Mouse (Mus musculus) gastrocnemius, postnatal 14 days (tissue): ENCODE data around the gene Ttc39d. TPM values are rescaled to one million over a fixed set of nuclear protein-coding genes. Genes with fewer than 3 reads are reported as not detected.
A peak's percentile ranks its signal among the peaks of the same experiment; 100 is the strongest.
"Not testable (repeated sequence)": the region's sequence is repeated elsewhere in the genome, so short reads cannot be mapped to it uniquely, and the experiment has no call there.

Experiments
- DNase-seq: peaks from one replicate; pipeline ENCODE4 v3.0.0; 2021; ENCODE audit warnings: mixed read lengths
- intact Hi-C: fragments of 180-260 bp; cut with DNase I; formaldehyde crosslinking; loops from one replicate; pipeline ENCODE4 v1.15.1; 2025; ENCODE audit warnings: low total_unique reads
- long read RNA-seq, 2 experiments: library from polyadenylated mRNA; stranded (forward); transcript quantifications; one replicate each; pipeline ENCODE4 v2.0.0; 2021
- total RNA-seq, 2 experiments: library from RNA; stranded (reverse); gene quantifications; 2 replicates each; pipeline ENCODE4 v1.2.3; 2021

Gene Ttc39d
- under 1 TPM in 1 of 2 experiments, not detected in 1; 0.16 TPM for total RNA-seq
- long read RNA-seq, experiment 1, result 0 reads
- long read RNA-seq, experiment 2, result 0 reads

DNA sequence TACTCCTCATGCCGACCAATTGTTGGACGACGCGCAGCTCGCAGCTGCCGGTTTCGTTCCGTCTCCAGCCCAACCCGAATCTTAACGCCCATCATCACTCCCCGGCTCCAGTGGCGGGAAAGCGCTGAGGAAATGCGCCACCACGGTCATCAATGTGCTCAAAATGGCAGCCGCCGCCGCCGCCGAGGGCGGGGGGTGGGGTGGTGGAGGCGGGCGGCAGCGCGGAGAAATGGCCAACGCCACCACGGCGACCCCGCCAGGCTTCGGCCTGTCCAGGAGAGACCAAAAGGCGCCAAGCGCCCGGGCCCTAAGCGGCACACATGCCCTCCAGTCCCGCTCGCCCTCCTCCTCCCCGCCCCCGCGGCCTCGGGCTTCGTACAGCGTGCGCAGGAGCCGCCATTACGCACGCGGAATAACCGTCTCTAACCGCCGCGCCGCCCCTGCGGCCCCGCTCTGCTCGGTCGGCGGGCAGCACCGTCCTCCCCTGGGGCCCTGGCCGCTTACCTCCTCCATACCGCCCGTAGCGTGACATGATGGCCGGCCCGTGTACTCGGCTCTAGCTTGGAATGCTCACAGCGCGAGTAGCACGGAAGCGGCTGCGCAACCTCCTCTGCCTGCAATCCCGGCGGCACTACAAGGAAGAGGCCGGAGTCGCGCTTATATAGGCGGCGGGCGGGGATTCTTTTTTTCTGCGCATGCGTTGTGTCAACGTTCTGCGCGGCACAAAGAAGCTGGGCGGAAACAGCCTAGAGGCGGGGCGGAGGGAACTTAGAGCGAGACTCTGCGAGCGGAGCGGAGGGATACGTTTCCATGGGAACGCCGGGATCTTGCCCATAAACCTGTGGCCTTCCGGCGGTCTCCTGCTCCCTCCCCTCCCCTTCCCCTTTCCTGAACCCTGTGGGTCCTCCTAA, at the start of gene Ttc39d, which contains the start of gene Srsf7:
Ttc39d (plus strand) TSS at position 790 of the 911 bp plus-strand sequence.
Srsf7 (minus strand) TSS at position 637 of the 911 bp plus-strand sequence.
- intact Hi-C loops, result no loop called here

DNA sequence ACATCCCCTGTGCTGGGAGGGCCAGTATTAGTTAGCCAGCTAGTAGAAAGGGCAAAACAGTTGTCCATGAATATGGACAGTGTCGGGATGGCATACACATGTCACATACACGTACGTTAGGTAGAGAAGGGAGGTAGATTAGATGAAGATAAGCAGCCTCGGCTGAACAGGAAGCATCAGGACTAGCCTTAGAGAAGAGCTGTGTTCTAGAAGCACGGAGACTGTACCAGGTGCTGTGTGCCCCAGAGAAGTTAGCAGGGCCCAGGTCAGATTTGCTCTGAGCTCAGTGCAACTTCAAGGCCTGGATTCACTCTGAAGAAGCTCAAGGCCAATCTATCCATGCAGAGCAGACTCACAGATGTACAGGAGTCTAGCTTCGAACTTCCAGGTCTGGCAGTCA, 49.8 kb upstream of the Ttc39d start:
- intact Hi-C loops, result no loop called here
- no peak for DNase-seq

More for the DNA sequence above, at the start of gene Ttc39d, which contains the start of gene Srsf7:
- peak; percentile 98 for DNase-seq

DNA sequence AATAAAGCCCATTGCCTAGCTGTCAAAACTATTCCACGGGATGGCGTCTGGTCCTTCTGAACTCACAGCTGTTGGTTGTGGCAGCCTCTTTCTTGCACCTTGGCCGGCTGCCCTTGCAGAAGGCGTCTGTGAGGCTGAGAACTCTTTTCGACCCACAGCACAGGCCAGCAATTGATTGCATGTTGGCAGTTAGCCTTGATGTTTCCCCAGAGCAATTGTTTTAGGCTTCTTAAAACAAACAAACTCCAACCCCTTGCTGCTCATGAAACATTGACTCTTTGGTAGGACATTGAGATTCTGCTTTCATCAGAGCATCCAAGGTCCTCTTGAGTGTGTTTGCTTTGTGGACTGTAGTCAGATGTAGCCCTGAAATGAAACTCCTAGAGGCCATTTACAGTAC, 46.8 kb upstream of the Ttc39d start:
- intact Hi-C loops, result no loop called here
- DNase-seq, result peak; percentile 86

DNA sequence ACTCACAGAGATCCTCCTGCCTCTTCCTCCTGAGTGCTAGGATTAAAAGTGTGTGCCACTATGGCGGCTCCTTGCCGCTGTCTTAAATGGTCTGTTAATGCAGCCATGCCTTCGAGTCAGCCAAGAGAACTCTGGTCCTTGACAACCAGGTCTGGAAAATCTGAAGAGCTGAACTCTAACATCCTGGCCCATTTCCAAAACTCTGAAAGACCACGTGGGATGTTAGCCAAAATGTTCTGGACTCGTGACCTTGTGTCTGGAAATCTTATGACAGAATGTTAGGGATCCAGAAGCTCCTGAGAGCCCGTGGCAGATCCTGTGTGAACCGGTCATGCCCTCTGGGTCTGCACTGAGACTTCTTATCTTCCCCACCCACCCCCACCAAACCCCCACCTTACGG, 43.3 kb upstream of the Ttc39d start:
- intact Hi-C loops, result no loop called here

DNA sequence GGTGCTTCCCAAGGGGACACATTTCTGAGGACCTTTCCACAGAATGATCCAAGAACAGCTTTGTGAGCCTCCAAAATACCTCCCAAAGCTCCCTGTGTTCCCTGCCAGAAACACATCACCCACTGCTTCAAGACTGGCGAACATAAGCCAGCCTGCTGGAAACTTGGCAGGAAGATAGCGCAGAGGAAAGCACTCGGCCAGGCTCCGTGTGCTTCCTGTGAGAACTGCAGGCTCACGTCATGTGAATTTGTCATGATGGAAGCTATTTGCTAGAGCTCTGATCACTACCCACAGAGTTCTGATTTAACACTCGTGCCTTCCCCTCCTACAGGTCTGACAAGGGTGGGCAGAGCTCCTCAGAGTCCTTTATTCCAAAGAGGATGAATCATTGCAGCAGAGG, 41.5 kb upstream of the Ttc39d start:
- peak; percentile 42 for DNase-seq
- intact Hi-C loops, result no loop called here

More for the DNA sequence above, 43.3 kb upstream of the Ttc39d start:
- DNase-seq, result no peak

DNA sequence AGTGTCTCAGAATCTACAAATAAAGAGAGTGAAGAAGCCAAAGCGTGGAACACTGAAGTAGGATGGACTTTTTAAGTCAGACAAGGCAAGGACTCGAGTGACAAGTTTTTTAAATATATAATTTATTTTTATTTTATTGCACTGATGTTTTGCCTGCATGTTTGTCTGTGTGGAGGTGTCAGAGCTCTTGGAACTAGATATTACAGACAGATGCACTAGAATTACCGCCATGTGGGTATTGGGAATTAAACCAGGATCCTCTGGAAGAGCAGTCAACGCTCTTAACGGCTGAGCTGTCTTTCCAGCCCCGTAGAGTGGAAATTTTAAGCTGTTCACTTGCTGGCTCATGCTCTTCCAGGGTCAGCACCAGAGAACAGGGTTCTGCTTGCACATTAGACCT, 40.9 kb upstream of the Ttc39d start:
- no peak for DNase-seq
- intact Hi-C loops, result no loop called here

DNA sequence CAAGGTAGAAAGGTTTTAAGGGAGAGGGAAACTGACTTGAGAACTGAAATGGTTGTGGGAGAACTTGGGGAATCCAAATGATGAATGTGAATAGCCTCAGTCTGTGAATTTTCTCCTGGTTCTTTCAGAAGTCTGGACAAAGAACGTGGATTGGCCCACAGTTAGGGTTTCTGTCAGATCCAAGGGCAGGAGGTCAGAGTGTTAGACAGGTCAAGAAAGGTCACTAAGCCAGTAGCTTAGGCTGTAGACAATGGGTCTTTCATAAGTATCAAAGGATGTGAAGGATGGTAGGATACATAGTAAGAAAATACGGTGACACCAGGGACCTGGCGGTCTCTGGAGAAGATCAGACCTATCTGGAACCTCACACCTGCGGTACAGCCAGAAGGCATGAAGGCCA, 39.8 kb upstream of the Ttc39d start:
- no peak for DNase-seq
- intact Hi-C loops, result no loop called here

DNA sequence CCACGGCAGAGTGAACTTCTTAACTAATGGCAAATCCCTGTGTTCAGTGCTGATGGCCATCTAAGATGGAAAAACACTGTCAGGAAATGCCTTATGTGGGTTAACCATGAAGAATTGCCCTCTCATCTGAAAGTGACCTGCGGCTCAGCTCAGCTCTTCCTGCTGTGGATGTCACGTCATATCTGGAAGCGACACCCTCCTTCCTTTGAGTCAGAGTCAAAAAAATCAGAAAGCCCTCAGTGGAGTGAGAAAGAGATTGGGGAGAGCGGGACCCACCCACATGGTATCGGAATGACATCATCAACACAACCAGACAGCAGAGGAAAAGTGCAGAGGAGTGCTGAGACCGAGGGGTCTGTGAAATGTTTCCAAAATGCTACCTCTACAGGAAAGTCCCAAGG, 39.4 kb upstream of the Ttc39d start:
- intact Hi-C loops, result no loop called here
- no peak for DNase-seq

DNA sequence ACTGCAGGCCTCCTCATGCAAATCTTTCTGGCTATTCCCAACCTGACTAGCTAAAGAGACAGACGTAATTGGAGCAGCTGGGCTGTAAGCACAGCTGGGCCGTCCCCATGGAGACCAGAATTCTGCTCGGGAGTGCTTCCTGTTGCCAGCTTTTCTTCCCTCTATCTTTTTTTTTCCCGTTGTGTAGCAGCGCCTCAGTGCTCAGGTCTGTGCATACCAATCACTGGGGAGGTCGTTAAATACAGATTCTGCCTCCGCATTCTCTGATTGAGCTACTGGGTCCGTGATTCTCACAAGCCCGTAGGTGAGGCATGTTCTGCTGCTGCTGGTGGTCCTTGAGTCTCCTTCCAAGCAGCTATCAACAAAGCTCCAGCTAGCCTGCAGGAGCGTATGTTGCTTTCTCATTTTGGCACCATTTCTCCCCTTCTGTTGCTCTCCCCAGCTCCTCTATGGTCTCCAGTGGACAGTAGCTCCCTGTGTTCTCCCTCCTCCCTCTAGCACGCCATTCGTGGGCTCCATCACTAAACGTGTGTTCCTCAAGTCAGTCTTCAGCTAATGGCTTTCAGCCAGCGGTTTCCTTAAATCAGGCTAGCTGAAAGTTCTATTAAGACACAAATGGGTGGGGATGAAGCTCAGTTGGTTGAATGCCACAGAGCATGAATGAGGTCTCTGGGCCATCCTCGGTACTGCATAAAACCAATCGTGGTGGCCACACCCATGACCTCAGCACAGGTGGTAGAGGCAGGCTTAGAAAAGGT, 38.7 kb upstream of the Ttc39d start:
- peak; percentile 44 for DNase-seq
- intact Hi-C loops, result no loop called here

DNA sequence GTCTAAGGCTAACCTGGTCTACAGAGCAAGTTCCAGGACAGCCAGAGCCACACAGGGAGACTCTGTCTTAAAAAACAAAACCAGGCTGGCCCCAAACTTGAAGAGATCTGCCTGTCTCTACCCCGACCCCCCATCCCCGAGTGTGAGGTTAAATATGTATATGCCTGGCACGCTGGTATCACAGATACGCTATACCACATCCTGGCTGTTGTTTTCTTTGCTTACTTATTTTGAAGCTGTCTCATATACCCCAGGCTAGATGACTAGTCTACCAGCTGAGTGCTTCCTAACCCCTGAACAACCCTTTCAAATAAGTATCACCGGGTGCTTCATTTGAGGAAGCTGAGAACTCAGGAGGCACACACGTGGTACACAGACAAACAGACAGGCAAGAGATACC, 37.5 kb upstream of the Ttc39d start:
- DNase-seq, result no peak
- intact Hi-C loops, result no loop called here

DNA sequence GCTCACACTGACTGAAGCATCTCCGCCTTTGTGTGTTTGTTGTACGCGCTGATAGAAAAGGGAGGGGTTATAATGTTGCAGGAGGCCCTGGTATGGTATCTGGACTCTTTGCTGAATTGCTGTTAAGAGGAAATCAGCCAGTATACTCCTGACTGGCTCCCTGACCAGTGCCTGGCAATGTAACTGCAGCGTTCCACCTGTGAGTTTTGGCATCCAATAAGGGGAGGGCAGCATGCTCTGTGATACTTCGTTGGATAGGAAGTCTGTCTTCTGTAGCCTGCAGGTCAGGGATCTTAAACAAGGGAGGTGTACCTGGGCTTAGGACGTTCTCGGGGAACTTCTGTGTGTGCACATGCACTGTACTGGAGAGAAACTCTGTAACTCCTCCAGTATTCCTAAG, 36.3 kb upstream of the Ttc39d start:
- intact Hi-C loops, result no loop called here
- DNase-seq, result no peak

DNA sequence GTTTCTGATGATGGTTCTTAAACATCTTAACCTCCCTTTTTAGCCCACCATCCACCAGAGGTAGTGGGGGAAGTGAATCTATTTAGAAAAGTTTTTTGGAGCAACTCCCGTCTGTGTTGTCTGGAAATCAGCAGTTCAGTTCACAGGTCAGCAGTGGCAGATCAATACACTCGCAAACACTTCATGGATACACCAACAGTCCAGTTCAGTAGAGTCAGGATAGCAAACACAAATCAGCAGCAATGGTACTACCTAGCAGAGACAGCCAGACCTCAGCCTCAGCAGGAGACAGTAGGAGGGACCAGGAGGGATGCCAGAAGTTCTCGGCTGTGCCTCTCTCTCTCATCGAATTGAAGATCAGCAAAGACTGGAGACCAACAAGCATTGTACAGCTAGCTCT, 35.3 kb upstream of the Ttc39d start:
- no peak for DNase-seq
- intact Hi-C loops, result no loop called here

DNA sequence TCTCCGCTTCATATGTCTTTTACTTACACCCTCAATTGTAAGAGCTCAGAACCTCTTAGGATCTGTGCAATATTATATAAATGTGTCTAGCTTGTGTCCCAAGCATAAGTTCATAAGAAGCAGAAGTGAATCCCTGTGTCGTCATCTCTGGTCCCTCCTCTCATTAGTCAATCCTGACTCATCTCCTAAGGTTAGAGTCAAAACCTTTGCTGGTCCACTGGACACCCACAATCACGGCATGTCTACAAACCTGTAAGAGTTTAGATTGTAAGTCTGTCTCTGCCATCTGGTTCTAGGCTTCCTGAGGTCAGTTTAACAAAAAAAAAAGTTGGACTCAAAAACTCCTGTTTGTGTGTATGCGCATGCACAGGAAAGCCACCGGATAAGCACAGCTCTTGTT, 34.5 kb upstream of the Ttc39d start:
- intact Hi-C loops, result no loop called here
- DNase-seq, result no peak

DNA sequence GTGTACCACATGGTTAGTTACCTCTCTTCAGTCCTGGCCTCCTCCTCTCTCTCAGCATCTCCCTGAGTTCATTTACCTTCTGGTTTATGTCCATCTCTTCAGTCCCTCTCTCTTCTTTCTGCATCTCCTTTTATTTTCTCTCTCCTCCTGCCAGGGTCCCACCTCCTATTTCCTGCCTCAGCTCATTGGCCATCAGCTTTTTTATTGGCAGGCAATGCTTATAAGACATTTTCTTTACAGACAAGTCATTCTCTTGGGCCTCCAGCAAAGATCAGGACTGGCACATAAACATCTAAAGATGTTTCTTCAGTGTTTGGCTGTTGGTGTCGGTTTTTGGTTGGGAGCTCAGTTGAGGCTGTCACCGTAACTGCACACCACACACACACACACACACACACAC, 33.6 kb upstream of the Ttc39d start:
- DNase-seq, result no peak
- intact Hi-C loops, result no loop called here

DNA sequence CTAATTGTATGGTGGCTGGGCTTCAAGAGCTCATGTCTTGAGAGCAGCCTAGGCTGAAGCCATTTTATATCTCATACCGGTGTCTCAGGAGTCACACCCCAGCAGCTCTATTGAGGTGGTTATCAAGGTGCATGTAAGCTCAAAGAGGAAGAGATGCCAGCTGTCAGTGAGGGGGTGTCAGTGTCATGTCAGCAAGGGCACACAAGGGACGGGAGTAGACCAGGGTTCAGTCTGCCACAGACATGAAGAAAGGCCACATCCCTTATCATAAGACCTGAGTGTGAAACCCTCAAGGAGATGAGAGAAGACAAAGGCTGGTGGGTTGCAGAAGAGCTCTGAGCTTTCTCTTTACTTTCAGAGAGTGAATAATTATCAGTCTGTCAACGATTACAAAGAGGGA, 33.1 kb upstream of the Ttc39d start:
- intact Hi-C loops, result no loop called here
- DNase-seq, result no peak

DNA sequence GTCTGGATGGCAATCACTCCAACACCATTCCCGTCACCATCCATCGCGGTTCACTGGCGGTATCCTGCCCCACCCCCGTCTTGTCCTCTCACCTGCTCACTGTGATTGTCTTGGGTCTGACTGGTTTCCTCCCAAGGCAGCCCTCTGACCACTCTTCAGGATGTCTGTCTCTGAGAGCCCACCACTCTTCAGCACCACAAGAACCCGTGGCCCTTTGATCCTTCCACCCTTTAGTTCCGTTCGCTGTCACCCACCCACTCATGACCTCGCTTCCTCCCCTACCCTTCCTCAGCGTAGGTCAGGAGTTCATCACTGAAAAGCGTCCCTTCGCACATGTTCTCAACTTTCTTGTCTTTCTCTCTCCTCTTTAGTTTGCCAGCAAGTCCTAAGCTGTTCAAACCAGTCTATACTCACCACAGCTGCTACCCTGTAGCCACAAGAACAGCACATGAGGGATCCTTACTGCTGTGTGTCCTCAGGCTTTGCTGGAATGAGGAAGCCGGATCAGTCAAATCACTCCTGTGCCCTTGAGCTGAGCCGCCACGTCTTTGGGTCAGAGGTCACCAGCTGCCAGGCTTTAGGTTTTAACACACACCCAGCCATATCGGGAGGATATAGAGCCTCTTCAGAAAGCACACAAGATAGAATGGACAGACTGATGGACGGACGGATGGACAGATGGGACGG, 32.4 kb upstream of the Ttc39d start:
- intact Hi-C loops, result no loop called here
- DNase-seq, result no peak

DNA sequence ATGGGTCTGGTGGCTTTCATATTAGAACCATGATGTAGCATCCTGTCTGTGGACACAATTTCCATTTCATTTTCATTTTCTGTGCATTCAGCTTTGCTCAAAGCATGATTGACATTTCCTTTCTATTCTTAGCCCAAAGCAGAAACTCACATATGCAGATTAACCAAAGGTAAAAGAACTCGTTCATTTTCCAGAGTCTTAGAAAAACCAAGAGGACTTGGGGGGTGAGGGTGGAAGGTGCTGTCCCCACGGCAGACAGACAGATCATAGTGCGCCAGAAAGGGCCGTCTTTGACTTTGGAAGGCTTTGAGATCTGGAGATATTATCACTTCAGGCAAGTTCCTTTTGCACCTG, 31.9 kb upstream of the Ttc39d start:
- intact Hi-C loops, result no loop called here
- no peak for DNase-seq

DNA sequence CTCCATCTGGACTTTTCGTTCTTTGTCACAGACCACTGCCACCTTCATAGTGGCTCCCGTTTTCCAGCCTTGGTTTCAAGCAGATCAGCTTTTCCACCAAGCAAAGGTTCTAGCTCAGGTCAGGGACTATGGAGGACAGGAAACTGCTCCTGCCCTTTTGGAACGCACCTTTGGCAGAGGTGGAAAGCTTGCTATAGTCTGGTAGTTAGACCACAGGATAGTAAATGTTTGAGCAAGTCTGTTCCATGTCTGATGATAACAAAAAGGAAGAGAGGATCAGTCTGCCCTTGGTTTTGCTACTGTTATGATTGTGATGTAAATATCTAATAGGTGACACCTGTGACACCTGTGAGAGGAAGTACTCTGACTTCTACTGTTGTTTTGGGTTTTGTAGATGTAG, 31.3 kb upstream of the Ttc39d start:
- no peak for DNase-seq
- intact Hi-C loops, result no loop called here

DNA sequence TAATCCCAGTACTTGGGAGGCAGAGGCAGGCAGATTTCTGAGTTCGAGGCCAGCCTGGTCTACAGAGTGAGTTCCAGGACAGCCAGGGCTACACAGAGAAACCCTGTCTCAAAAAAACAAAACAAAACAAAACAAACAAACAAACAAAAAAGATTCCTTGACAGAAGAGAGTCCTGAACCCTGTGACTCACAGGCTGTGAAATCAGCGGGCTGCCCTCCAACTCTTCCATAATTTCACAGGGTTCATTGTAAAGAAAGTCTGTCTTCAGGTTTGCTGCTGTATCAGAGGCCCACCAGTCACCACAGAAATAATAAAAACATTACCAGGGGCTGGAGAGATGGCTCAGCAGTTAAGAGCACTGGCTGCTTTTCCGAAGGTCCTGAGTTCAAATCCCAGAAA, 28.4 kb upstream of the Ttc39d start:
- DNase-seq, intact Hi-C loops: not testable (repeated sequence)

DNA sequence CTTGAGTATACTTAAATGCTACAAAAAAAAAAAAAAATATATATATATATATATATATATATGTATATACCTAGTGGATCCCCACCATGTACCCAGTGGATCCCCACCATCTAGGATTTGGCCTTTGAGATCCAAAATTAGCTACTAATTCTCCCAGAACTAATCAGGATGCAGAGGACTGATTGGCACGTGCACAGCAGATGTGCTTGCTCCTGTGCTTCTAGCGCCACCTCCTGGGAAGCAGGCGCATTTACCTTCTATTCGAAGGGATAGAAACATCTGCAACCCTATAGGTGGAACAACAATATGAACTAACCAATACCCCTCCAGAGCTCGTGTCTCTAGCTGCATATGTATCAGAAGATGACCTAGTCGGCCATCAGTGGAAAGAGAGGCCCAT, 27.3 kb upstream of the Ttc39d start:
- DNase-seq, result peak; percentile 80
- intact Hi-C loops, result loop anchor here (10.0 kb wide), 2 partner anchors 165 to 315 kb away; no protein-coding TSS in a partner anchor
